Mouse (Mus musculus) left cerebral cortex, adult 2 months (tissue): Measurements from ENCODE around the gene Gemin7. TPM values are rescaled to one million over a fixed set of nuclear protein-coding genes. Genes with fewer than 3 reads are reported as not detected.
A peak's percentile ranks its signal among the peaks of the same experiment; 100 is the strongest.

ENCODE experiments used
- DNase-seq, 2 experiments: peaks; one replicate each; pipeline ENCODE4 v3.0.0; 2021 to 2022; ENCODE audit warnings: low spot score in 2 of 2, mixed read lengths in 1 of 2; ENCODE audit errors: extremely low spot score in 1 of 2
- H3K27ac ChIP-seq: fragments of 200-600 bp; 2 replicates; pipeline ENCODE4 v1.8.1; 2022
- H3K4me3 ChIP-seq: fragments of 200-600 bp; 2 replicates; pipeline ENCODE4 v1.8.1; 2022
- CTCF ChIP-seq: fragments of 200-600 bp; IDR thresholded peaks from 2 replicates; pipeline ENCODE4 v1.8.1; 2022; ENCODE audit warnings: antibody characterized with exemption, mild to moderate bottlenecking, moderate library complexity
- intact Hi-C: fragments of 180-260 bp; cut with DNase I; formaldehyde crosslinking; loops from one replicate; pipeline ENCODE4 v1.15.1; 2025
- total RNA-seq, 2 experiments: library from RNA; stranded (reverse); gene quantifications; 2 replicates each; pipeline ENCODE4 v1.2.3; 2021

The Gemin7 gene
- total RNA-seq, 2 experiments from 2014 or later: 50.1 to 50.8 TPM

DNA sequence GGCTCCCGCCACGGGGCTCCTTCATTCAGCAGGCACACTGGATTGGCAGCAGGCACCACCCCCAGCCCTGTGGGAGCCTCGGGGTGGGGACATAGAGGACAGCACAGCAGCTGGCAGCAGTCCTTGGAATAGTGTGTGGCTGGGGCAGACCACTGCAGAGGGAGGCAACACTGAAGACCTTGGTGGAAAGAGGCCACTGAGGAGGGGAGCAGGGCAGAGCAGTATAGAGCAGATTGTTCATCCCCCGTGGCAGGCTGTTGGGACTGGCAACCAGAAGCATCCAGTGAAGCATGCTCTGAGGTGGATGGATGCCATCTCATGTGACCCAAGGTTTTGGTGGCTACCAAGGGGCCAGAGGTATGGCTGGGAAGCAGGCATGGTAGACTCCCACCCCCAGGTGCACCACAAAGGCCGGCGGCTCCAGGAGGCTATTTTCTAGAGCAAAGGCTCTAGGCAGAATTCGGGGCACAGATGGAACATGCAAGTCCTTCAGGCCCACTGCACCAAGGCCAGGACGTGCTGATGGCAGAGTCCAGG, 35.2 kb downstream of the Gemin7 start:
- no peak for DNase-seq
- TF ChIP-seq CTCF: no peak
- intact Hi-C loops: no loop called here
- no peak overlapping the region for H3K4me3 ChIP-seq
- no peak overlapping the region for H3K27ac ChIP-seq

DNA sequence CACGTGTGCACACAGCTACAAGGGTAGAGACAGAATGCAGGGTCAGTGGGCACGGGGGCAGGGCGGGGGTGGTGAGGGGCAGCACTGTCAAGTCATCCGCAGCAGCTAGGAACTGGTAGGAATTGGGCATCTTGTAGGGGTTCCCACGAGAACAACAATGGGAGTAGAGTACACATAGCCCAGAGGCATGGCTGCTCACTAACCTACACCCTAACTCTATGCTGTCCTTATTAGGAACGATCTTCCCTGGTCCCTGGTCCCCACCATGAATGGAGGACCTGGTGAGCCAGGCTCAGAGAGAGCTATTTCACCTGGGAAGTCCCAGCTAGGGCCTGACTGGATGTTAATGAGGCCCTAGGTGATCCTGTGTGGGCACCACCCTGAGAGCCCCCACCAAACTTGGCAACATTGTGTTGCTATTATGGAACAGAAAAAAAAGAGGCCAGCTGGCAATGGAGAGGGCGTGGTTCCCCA, 35.7 kb downstream of the Gemin7 start:
- no peak for TF ChIP-seq CTCF
- no peak overlapping the region for H3K27ac ChIP-seq
- DNase-seq: no peak

DNA sequence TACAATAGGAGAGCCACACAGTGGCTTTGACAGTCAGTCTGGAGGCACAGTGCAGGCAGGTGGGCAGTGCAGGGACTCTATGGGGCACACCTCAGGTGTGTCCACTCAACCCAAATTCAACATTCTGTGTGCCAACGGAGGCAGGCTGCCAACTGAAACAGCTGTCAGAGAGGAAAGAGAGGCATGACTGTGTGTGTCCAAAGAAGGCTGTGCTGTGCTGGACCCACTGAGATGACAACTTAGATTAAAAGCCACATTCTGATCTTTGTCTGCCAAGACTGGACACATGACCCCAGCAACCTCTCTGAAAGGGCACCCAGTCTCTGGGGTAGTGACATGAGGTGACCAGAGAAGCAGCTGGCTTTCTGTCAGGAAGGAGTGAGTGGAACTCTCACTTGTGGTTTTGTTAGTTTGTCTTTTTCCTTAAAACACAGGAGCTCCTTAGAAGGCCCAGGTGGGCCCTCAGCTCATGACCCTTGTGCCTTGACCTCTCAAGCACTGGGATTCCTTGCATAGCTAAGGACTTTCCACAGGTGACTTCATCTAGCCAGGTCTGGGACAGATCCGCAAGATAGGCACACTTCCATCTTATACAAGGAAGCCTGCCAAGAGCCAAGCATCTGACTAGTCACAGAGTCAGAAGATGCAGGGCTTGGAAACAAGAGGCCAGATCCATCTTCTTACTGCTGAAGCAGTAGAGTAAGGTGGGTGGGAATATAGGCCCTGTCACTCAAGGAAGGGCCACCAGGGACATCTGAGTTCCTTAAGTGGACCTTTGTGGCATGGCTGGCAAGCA, 36.4 kb downstream of the Gemin7 start:
- no peak for DNase-seq
- intact Hi-C loops: no loop called here
- no peak overlapping the region for H3K27ac ChIP-seq

More for the DNA sequence above, 35.7 kb downstream of the Gemin7 start:
- intact Hi-C loops: no loop called here
- H3K4me3 ChIP-seq: no peak overlapping the region

DNA sequence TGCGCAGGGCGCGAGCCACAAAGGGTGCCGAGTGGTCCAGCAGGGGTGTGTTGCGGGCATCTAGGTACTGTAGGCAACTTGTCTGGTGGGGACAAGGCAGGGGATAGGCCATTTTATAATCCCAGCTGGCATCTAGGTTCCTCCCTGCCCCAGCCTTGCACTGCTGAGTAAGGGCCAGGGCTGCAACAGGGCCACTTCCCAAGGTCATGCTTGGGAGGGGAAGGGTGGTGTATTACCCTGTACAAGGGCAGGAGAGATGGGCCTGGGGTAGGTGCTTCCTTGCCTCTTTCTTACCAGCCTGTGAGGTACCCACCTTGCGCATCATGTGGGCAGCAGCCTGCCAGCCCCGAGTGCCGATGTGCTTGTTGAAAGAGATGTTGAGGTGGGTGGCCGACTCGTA, 42.7 kb downstream of the Gemin7 start:
- H3K4me3 ChIP-seq: no peak overlapping the region
- no peak for TF ChIP-seq CTCF
- intact Hi-C loops: no loop called here

More for the DNA sequence above, 36.4 kb downstream of the Gemin7 start:
- H3K4me3 ChIP-seq: no peak overlapping the region
- TF ChIP-seq CTCF: no peak

DNA sequence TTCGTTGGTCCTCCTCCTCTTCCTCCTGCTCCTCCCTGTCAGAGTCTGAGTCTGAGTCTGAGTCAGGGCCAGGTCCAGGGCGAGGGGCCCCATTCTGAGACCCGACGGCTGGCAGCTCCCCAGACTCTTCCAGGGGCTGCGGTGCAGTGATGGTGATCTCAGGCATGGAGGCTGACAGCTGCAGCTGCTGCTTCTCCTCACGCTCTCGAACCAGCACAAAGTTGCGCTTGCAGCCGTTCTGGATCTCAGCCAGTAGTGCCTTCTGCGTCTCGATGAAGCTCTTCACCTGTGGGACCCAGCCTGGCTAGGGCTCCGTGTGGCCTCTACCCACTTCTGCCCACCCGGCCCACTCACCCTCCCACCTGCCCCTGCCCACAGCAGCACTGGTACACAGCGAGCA, 45.2 kb downstream of the Gemin7 start:
- intact Hi-C loops: no loop called here
- Histone ChIP-seq H3K27ac (no peak overlapping the region), H3K4me3 (no peak overlapping the region)
- DNase-seq: no peak
- TF ChIP-seq CTCF: no peak

More for the DNA sequence above, 42.7 kb downstream of the Gemin7 start:
- no peak overlapping the region for H3K27ac ChIP-seq
- no peak for DNase-seq

DNA sequence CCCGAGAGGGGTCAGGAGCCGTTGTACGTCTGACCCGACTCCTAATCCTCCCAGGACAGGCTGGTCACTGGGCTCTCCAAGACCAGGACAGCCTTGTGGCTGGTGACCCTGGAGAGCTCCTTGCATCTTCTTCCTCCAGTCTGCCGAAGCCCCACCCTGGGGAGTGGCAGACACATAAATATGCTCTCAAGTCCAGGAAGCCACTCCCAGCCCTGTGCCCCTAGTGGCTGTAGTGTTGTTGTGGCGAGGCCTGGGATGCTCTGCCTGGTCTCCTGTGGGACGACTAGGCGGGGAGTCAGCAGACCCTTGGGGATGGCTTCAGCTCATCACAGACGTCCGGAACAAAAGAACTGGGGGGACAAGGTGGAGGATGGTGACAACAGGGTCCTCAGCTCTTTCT, 46.3 kb downstream of the Gemin7 start:
- intact Hi-C loops: no loop called here
- TF ChIP-seq CTCF: no peak; the same call in 1 of the 2 replicates
- no peak overlapping the region for H3K4me3 ChIP-seq
- H3K27ac ChIP-seq: no peak overlapping the region
- no peak for DNase-seq

DNA sequence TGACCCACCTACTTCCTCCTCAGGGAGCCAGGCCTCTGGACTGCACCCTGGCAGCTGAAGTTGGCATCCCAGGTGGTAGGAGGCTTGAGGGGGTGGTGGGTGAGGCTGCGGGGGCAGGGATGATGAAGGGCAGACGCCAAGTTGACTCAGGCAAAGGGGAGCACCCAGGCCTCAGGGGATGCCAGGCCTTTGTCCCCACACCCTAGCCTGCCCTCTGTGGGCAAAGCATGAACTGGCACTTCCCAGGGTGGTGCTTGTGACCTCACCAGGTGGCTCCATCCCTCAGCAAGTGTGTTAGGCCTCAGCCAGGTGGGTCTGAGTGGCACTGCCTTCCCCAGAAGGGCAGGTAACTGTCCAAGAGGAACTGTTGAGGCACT, 52.3 kb downstream of the Gemin7 start:
- no peak overlapping the region for H3K27ac ChIP-seq
- no peak for DNase-seq
- intact Hi-C loops: no loop called here
- H3K4me3 ChIP-seq: no peak overlapping the region
- no peak; the same call in 1 of the 2 replicates for TF ChIP-seq CTCF

DNA sequence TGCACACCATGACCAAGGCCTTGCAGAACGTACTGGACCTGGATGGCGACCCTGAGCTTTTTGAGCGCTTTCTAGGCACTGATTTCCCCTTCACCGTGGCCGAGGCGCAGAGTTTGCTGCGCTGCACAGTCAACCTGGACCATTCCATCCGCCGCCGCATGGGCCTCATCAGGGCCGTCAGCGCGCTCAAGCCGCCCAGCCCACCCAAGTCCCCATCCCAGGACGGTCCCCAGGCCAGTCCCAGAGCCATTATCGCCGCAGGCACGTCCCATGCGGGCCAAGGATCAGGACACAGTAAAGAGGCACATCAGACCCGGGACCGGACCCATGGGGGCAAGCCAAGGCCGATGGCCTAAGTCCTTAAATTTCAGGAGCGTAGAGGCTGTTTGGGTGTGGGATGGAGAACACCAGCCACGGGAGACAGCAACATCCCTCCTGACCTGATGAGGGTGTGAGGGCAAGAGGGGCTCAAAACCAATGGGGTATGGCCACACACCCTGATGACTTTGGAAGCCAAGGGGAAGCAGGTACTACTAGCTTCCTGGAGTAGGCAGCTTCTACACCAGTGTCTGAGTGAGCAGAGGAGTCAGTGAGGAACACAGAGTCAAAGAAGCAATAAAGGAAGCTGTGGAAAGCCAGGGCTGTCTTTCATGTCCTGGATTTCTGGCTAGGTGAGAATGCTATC, 52.8 kb downstream of the Gemin7 start:
- H3K4me3 ChIP-seq: peak overlapping the region; percentile 40
- intact Hi-C loops: no loop called here
- no peak overlapping the region for H3K27ac ChIP-seq
- no peak for DNase-seq
- TF ChIP-seq CTCF: no peak

DNA sequence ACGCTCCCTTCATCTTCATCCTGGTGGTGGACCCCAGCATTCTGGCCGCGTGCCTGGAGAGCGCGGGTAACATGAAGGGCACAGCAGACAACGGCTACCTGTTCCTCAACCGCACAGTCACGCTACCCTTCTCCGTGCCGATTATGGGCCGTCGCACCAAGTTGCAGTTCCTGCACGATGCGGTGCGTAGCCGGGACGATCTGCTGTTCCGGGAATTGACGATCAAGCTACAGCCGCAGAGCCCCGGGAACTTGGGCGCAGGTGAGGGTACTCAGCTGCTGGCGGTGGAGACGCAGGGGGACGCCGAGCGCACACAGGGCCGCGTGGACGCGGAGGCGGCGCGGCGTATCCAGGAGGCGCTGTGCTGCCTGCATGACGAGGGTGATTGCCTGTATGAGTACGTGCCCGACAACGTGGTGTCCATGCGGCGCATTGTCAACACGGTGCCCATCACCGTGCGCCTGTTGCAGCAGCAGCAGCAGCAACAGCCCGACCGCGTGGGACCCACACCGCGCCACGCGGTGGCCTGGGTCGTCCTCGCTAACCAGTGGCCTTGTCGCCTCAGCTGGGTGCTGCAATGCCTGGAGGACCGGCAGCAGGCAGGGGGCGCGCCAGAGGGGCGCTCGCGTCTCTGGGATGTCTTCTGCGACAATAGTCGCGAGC, 53.5 kb downstream of the Gemin7 start:
- DNase-seq: peak; percentile 68 to 74
- peak overlapping the region; percentile 40 for H3K4me3 ChIP-seq
- H3K27ac ChIP-seq: no peak overlapping the region
- intact Hi-C loops: no loop called here
- TF ChIP-seq CTCF: peak; percentile 63

DNA sequence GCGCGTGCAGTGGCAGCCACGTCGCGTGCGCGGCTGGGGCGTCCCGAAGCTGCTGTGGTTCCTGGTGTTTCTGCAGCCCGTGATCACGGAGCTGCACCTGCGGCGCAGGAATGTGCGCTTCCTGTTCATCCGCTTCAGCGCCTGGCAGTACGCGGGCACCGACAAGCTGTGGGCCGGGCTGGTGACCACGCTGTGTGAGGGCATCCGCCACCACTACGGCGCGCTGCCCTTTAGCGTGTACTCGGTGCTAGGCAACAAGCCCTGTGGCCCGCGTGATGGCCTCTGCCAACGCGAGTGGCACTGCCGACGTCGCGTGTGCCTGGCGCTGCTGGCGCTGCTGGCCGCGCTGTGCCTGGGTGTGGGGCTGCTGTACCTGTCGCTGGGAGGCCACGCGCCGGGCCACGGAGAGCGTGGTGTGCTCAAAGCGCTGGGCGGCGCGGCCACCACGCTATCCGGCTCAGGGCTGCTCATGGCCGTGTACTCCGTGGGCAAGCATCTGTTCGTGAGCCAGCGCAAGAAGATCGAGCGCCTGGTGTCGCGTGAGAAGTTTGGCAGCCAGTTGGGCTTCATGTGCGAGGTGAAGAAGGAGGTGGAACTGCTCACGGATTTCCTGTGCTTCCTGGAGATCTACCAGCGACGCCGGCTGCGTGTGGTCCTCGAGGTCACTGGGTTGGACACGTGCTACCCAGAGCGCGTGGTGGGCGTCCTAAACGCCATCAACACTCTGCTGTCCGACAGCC, 54.2 kb downstream of the Gemin7 start:
- intact Hi-C loops: no loop called here

DNA sequence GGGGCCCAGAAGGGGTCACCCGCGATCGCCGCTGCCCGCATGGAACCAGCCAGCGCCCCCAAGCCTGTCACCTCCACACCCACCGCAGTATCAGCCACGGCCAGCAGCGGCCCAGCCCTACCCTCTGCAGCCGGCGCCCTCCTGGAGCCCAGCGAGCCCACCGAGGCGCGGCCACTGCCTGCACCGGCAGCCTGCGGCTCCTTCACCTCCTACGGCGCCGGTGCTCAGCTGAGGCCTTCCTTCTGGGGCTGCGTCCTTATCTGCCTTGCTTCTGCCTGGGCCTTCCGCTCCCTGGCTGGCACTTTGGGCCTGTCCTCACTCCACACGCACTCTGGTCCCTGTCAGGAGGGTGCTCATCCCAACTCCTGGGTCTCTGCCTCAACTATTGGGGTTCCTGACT, 57.4 kb downstream of the Gemin7 start:
- Histone ChIP-seq H3K4me3 (no peak overlapping the region), H3K27ac (no peak overlapping the region)
- no peak for DNase-seq
- intact Hi-C loops: no loop called here
- TF ChIP-seq CTCF: no peak

More for the DNA sequence above, 54.2 kb downstream of the Gemin7 start:
- DNase-seq: no peak
- H3K27ac ChIP-seq: no peak overlapping the region
- peak overlapping the region; percentile 40 for H3K4me3 ChIP-seq
- TF ChIP-seq CTCF: no peak
